Mouse (Mus musculus) midbrain, embryonic 11.5 days (tissue): ENCODE data around the gene Bod1l. TPM values are rescaled to one million over a fixed set of nuclear protein-coding genes. Genes with fewer than 3 reads are reported as not detected.

Experiments
- ATAC-seq: fragments of 200-750 bp; cut with Nextera tagmentation; 2 replicates; pipeline ENCODE4 v1.8.0; 2017; ENCODE audit warnings: moderate TSS enrichment, moderate library complexity; ENCODE audit not compliant: low FRiP score
- DNase-seq: peaks from one replicate; pipeline ENCODE4 v3.0.0; 2015; ENCODE audit warnings: low spot score; ENCODE audit errors: missing footprints
- H3K27ac ChIP-seq: fragments of 300-500 bp; sonication (generic); 2 replicates; pipeline ENCODE4 v1.5.1; 2014; ENCODE audit warnings: low read depth, low read length
- H3K27me3 ChIP-seq: fragments of 300-500 bp; sonication (generic); 2 replicates; pipeline ENCODE4 v1.6.1; 2014; ENCODE audit warnings: mild to moderate bottlenecking, low read length, moderate library complexity, mixed read lengths; ENCODE audit not compliant: control insufficient read depth, insufficient read depth
- H3K36me3 ChIP-seq: fragments of 300-500 bp; sonication (generic); 2 replicates; pipeline ENCODE4 v1.6.1; 2014; ENCODE audit warnings: mild to moderate bottlenecking, low read length, moderate library complexity, mixed read lengths; ENCODE audit not compliant: control insufficient read depth, insufficient read depth
- H3K4me1 ChIP-seq: fragments of 300-500 bp; sonication (generic); 2 replicates; pipeline ENCODE4 v1.6.1; 2014; ENCODE audit warnings: low read length; ENCODE audit not compliant: control insufficient read depth, insufficient read depth
- H3K4me2 ChIP-seq: fragments of 300-500 bp; sonication (generic); 2 replicates; pipeline ENCODE4 v1.6.1; 2014; ENCODE audit warnings: mild to moderate bottlenecking, moderate library complexity
- H3K4me3 ChIP-seq: fragments of 300-500 bp; sonication (generic); 2 replicates; pipeline ENCODE4 v1.5.1; 2014; ENCODE audit warnings: low read depth, low read length
- H3K9ac ChIP-seq: fragments of 300-500 bp; sonication (generic); 2 replicates; pipeline ENCODE4 v1.6.1; 2014; ENCODE audit warnings: low read length
- H3K9me3 ChIP-seq: fragments of 300-500 bp; sonication (generic); 2 replicates; pipeline ENCODE4 v1.6.1; 2016; ENCODE audit warnings: low read length; ENCODE audit not compliant: control insufficient read depth
- WGBS: fragments of 180-500 bp; shearing (Covaris S2); extraction: QIAGEN DNeasy Blood & Tissue Kit; methylation state at CpG from one replicate; pipeline ENCODE4 v1.1.7; 2014; 5-methylcytosine and 5-hydroxymethylcytosine counted together
- polyA plus RNA-seq: library from polyadenylated mRNA; unstranded; fragments of >200 nt; fragmentation: Nextera tagmentation; extraction: Ambion mirVana; gene quantifications from 2 replicates; pipeline ENCODE4 v1.2.1, GENCODE M21; 2014

Gene Bod1l
- polyA plus RNA-seq, 1 experiment from 2014 or later, result 24.5 TPM

GRCm38 (mm10) chr5:41762947-41763730 lies 81.0 kb downstream of the Bod1l start:
- peak; percentile 39 for ATAC-seq
- H3K9ac ChIP-seq, result no peak overlapping the region
- H3K4me2 ChIP-seq, result peak overlapping the region; percentile 64
- H3K27ac ChIP-seq, result no peak overlapping the region
- H3K9me3 ChIP-seq, result no peaks in the 10 kb centered on the region
- under 1% methylated on average over 41 of the region's 41 CpGs for WGBS
- H3K4me3 ChIP-seq, result peak overlapping the region; percentile 34
- peaks cover 92% of the 10 kb centered on the region for H3K27me3 ChIP-seq
- peak; percentile 97 for DNase-seq
- peaks cover 21% of the 10 kb centered on the region for H3K4me1 ChIP-seq
- no peaks in the 10 kb centered on the region for H3K36me3 ChIP-seq

GRCm38 (mm10) chr5:41762141-41762946 lies 81.8 kb downstream of the Bod1l start:
- H3K4me2 ChIP-seq, result no peak overlapping the region
- no peaks in the 10 kb centered on the region for H3K9me3 ChIP-seq
- no peak overlapping the region for H3K9ac ChIP-seq
- ATAC-seq (no peak), DNase-seq (peak; percentile 96)
- peaks cover 20% of the 10 kb centered on the region for H3K4me1 ChIP-seq
- 2% methylated on average over 27 of the region's 27 CpGs for WGBS
- H3K36me3 ChIP-seq, result no peaks in the 10 kb centered on the region
- H3K4me3 ChIP-seq, result no peak overlapping the region
- peaks cover 92% of the 10 kb centered on the region for H3K27me3 ChIP-seq
- no peak overlapping the region for H3K27ac ChIP-seq

GRCm38 (mm10) chr5:41761509-41762140 lies 82.5 kb downstream of the Bod1l start:
- H3K4me2 ChIP-seq, result no peak overlapping the region
- H3K4me3 ChIP-seq, result peak overlapping the region; percentile 10; the same call in 1 of the 2 replicates
- DNase-seq (peak; percentile 93), ATAC-seq (no peak)
- no peak overlapping the region for H3K9ac ChIP-seq
- H3K27me3 ChIP-seq, result peaks cover 92% of the 10 kb centered on the region
- no peak overlapping the region for H3K27ac ChIP-seq
- H3K4me1 ChIP-seq, result peaks cover 16% of the 10 kb centered on the region
- H3K36me3 ChIP-seq, result no peaks in the 10 kb centered on the region
- WGBS, result under 1% methylated on average over 56 of the region's 56 CpGs
- H3K9me3 ChIP-seq, result no peaks in the 10 kb centered on the region

- ATAC-seq (no peak), DNase-seq (peak; percentile 94)
- Histone ChIP-seq H3K27ac (no peak overlapping the region), H3K27me3 (peaks cover 91% of the 10 kb centered on the region), H3K9me3 (no peaks in the 10 kb centered on the region), H3K4me1 (peaks cover 16% of the 10 kb centered on the region), H3K36me3 (no peaks in the 10 kb centered on the region), H3K9ac (no peak overlapping the region), H3K4me2 (no peak overlapping the region), H3K4me3 (no peak overlapping the region)
- WGBS, result 2% methylated on average over 22 of the region's 22 CpGs
Observed at GRCm38 (mm10) chr5:41760831-41761508, 83.1 kb downstream of the Bod1l start.

GRCm38 (mm10) chr5:41760071-41760470 lies 84.0 kb downstream of the Bod1l start:
- peak; percentile 96 for DNase-seq
- peaks cover 93% of the 10 kb centered on the region for H3K27me3 ChIP-seq
- H3K4me2 ChIP-seq, result no peak overlapping the region
- 3% methylated on average over 8 of the region's 8 CpGs for WGBS
- ATAC-seq, result no peak
- H3K4me3 ChIP-seq, result no peak overlapping the region
- H3K9ac ChIP-seq, result no peak overlapping the region
- H3K36me3 ChIP-seq, result no peaks in the 10 kb centered on the region
- no peaks in the 10 kb centered on the region for H3K9me3 ChIP-seq
- H3K4me1 ChIP-seq, result peaks cover 16% of the 10 kb centered on the region
- H3K27ac ChIP-seq, result no peak overlapping the region

- WGBS, result 3% methylated on average over 19 of the region's 19 CpGs
- H3K4me1 ChIP-seq, result peaks cover 12% of the 10 kb centered on the region
- H3K4me2 ChIP-seq, result no peak overlapping the region
- peaks cover 96% of the 10 kb centered on the region for H3K27me3 ChIP-seq
- H3K9me3 ChIP-seq, result no peaks in the 10 kb centered on the region
- no peak for ATAC-seq
- no peaks in the 10 kb centered on the region for H3K36me3 ChIP-seq
- H3K27ac ChIP-seq, result no peak overlapping the region
- no peak overlapping the region for H3K4me3 ChIP-seq
- peak; percentile 92 for DNase-seq
- H3K9ac ChIP-seq, result no peak overlapping the region
Observed at GRCm38 (mm10) chr5:41758671-41759639, 85.2 kb downstream of the Bod1l start.

- H3K4me2 ChIP-seq, result no peak overlapping the region
- H3K27ac ChIP-seq, result no peak overlapping the region
- no peaks in the 10 kb centered on the region for H3K36me3 ChIP-seq
- H3K9me3 ChIP-seq, result no peaks in the 10 kb centered on the region
- ATAC-seq (no peak), DNase-seq (peak; percentile 88)
- H3K4me3 ChIP-seq, result no peak overlapping the region
- WGBS, result 6% methylated on average over 5 of the region's 5 CpGs
- H3K9ac ChIP-seq, result no peak overlapping the region
- H3K4me1 ChIP-seq, result peaks cover 3% of the 10 kb centered on the region
- H3K27me3 ChIP-seq, result peaks cover 96% of the 10 kb centered on the region
Observed at GRCm38 (mm10) chr5:41757338-41757737, 86.8 kb downstream of the Bod1l start.

GRCm38 (mm10) chr5:41756396-41756795 lies 87.7 kb downstream of the Bod1l start:
- WGBS, result 5% methylated on average over 4 of the region's 4 CpGs
- no peak overlapping the region for H3K9ac ChIP-seq

More at GRCm38 (mm10) chr5:41756396-41756795, 87.7 kb downstream of the Bod1l start:
- peaks cover 2% of the 10 kb centered on the region for H3K4me1 ChIP-seq
- ATAC-seq (no peak), DNase-seq (peak; percentile 86)
- peaks cover 96% of the 10 kb centered on the region for H3K27me3 ChIP-seq
- no peaks in the 10 kb centered on the region for H3K9me3 ChIP-seq
- H3K36me3 ChIP-seq, result no peaks in the 10 kb centered on the region
- H3K4me3 ChIP-seq, result no peak overlapping the region
- no peak overlapping the region for H3K4me2 ChIP-seq
- no peak overlapping the region for H3K27ac ChIP-seq
